Mouse (Mus musculus) gastrocnemius, postnatal 14 days (tissue): ENCODE results near the gene Lrpap1. TPM values are rescaled to one million over a fixed set of nuclear protein-coding genes. Genes with fewer than 3 reads are reported as not detected.

ENCODE experiments used
- DNase-seq: peaks from one replicate; pipeline ENCODE4 v3.0.0; 2021; ENCODE audit warnings: mixed read lengths
- intact Hi-C: fragments of 180-260 bp; cut with DNase I; formaldehyde crosslinking; loops from one replicate; pipeline ENCODE4 v1.15.1; 2025; ENCODE audit warnings: low total_unique reads
- total RNA-seq, 2 experiments: library from RNA; stranded (reverse); gene quantifications; 2 replicates each; pipeline ENCODE4 v1.2.3; 2021

Gene Lrpap1
- total RNA-seq, 2 experiments from 2014 or later: 33.0 to 36.7 TPM

GRCm38 (mm10) chr5:35070953-35071352 is 34.6 kb downstream of the Lrpap1 start:
- intact Hi-C loops: no loop called here
- DNase-seq: peak; percentile 36

DNA sequence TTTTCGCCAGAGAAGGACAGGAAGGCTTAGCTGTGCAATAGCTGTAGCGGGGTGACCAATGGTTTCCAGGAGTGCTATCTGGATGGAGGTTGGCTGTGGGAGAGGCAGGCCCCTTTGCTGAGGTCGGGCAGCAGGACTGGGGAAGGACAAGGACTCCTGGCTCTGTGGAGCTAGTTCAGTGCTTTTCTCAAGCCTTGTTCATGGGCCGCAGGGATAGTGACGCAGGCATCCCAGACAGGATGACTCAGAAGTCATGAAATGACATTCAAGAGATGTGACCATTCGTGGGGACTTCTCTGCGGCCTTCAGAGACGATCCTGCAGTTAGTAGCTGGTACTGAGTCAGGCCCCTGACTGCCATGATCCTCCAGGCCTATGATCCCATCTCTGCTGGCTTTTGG is 35.3 kb downstream of the Lrpap1 start:
- DNase-seq: no peak
- intact Hi-C loops: no loop called here

- intact Hi-C loops: no loop called here
- DNase-seq: no peak
Observed at GRCm38 (mm10) chr5:35069841-35070240, 35.7 kb downstream of the Lrpap1 start.

DNA sequence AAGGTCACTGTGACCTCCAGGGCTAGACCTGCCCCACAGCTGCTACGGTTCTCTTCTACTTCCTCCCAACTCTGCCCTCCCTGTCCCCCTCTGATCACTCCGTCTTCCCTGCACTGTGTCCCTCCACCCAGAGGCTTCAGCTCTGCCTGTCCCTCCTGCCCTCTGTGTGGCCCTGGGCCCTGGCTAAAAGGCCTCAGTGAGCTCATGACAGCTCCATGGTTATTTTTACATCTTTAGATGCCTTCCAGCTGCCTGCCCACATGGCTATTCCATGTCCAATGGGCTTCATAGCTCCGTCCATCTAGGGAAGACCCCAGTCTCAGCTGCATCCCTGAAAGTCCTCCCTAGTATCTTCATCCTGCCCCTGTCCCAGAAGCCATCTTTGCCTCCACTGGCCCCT is 45.5 kb downstream of the Lrpap1 start:
- intact Hi-C loops: no loop called here

DNA sequence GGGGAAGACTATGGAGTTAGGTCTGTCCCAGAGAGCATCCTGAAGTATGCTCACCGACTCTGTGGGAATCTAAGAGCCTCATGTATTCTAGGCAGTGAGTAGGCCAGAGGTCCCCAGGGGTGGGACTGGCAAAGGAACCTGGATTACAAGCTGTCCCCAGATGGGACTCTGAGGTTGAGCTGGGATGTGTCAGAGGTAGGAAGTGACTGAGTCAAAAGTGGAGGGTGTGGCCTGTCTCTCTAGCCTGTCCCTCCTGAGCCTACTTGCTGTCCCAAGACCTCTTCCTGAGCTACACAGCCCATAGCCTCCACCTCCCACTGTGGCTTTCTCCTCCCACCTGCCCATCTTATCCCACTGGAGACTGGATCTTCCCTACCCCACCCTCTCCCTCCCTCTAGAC is 47.4 kb downstream of the Lrpap1 start:
- no peak for DNase-seq
- intact Hi-C loops: no loop called here

More for the DNA sequence above, 45.5 kb downstream of the Lrpap1 start:
- DNase-seq: no peak

DNA sequence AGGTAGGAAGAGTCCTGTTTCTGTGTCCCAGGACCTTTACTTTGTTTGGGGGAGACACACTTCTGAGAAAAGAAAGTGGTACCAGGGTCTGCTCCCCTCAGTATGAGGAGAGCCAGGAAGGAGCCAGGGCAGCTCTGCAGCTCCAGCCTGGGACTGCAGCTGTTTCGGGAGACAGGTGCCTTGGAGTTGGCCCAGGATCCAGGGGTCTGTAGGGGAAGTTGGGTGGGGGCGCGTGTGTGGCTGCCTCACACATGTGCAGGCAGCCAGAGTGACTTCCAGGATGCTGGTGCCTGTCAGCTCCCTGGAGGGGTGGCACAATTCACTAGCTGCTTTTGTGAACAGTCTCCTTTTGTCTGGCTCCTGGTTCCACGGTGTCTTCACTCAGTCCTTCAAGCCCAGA is 48.0 kb downstream of the Lrpap1 start:
- intact Hi-C loops: no loop called here
- DNase-seq: no peak

GRCm38 (mm10) chr5:35056604-35057432 is 48.7 kb downstream of the Lrpap1 start, which contains the start of gene Dok7:
Dok7 (plus strand) TSS chr5:35056766.
- intact Hi-C loops: no loop called here
- peak; percentile 72 for DNase-seq

DNA sequence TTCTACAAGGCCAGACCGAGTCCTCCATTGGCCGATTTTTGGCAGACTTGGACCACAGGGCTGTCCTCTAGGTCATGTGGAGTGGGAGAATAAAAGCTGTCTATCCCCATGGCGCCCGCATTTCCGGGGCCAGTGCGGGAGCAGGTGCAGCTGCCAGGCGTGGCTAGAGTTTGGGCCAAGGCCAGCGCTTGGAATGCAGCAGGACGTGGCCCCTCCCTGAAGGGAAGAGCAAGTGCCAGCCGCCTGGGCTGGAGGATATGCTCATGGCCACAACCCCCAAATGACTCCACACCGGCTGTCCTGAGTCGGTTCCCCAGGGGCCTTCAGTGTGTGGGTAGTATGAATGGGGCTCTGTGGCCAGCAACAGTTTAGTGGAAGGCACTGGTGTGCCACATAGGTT is 50.5 kb downstream of the Lrpap1 start:
- peak; percentile 78 for DNase-seq
- intact Hi-C loops: no loop called here

GRCm38 (mm10) chr5:35054628-35055027 is 50.9 kb downstream of the Lrpap1 start:
- DNase-seq: no peak
- intact Hi-C loops: loop anchor here (5.0 kb wide), 1 partner anchor 33 kb away; no protein-coding TSS in a partner anchor

GRCm38 (mm10) chr5:35050541-35050940 is 55.0 kb downstream of the Lrpap1 start:
- DNase-seq: no peak
- intact Hi-C loops: loop anchor here (5.0 kb wide), 1 partner anchor 37 kb away; no protein-coding TSS in a partner anchor

DNA sequence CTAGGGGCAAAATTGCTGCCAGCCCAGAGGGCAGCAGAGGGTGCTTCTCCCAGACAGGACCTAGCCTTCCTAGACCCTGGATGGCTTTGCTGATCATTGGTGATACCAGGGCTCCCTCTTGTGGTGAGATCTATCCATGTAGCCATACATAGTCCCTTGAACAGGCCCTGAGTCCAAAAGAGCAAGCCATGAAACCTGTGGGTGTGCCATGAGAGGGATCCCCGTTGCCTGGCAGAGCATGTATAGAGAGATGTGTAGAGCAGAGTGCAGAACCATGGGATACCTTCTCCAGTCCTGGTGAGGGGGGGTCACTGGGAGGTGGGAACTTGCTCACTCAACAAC is 62.5 kb downstream of the Lrpap1 start:
- intact Hi-C loops: loop anchor here (5.0 kb wide), 2 partner anchors 56 to 126 kb away; no protein-coding TSS in a partner anchor
- peak; percentile 67 for DNase-seq

DNA sequence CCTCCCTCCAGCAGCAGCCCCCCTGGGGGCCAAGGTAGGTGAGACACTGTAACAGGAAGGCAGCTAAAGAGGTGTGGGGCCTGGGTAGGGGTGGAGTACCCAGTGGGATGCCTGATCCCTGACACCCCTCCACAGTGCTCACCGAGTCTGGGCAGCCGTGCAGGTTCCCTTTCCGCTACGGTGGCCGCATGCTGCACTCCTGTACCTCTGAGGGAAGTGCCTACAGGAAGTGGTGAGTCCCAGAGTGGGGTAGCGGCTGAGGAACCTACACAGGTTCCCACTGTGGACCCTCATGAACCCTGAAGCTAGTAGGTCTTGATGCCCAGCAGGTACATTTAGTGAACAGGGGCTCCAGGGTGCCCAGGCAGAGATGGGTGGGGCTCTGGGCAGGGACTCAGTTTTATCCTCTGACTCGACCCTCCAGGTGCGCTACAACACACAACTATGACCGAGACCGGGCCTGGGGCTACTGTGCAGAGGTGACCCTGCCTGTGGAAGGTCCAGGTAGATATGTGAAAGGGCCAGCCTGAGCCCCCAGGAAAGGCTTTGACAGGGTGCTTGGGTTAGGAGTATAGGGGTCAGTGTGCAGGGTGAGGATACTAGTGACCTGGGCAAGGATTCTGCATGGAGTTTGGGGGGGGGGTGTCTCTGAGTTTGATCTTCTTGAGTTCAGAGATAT is 63.0 kb downstream of the Lrpap1 start:
- intact Hi-C loops: loop anchor here (5.0 kb wide), 2 partner anchors 55 to 125 kb away; no protein-coding TSS in a partner anchor
- no peak for DNase-seq

Other genes starting within 250 kb of the Lrpap1 start
- gene Msantd1, start 197.8 kb downstream of the Lrpap1 start, total RNA-seq: under 1 TPM; 0.10 to 0.29 TPM
- 1 to 10 TPM; 7.1 to 8.6 TPM for gene Rgs12, start 156.3 kb downstream of the Lrpap1 start, total RNA-seq
- gene Hgfac, start 64.3 kb downstream of the Lrpap1 start, total RNA-seq: under 1 TPM; 0.42 to 0.45 TPM
- gene Dok7, start 49.0 kb downstream of the Lrpap1 start, total RNA-seq: 10 to 100 TPM; 30.0 to 33.3 TPM
- gene Adra2c, start 172.6 kb upstream of the Lrpap1 start, total RNA-seq: under 1 TPM; 0.24 to 0.37 TPM